ENCODE assay signal across 10 mouse cellular contexts in genomic region chr2:138792711-138793450, GRCm38 (mm10).
DNase-seq lines count a peak whose midpoint lies in the region; ATAC-seq lines count a peak whose summit lies in the region.
"Had no signal": no experiment of that assay in that cellular context is flagged by ENCODE, and none has a peak within 500 bp of the region (broad histone marks: within the 10 kb centered on the region; RNA-seq: fewer than 3 reads in every experiment).

No protein-coding gene starts in this region.

- DNase-seq in right cerebral cortex, adult 2 months (ENCODE audit: low spot score in 2 of 2) = peak; percentile 59 to 67
- DNase-seq in right cerebral cortex, postnatal 14 days = no peak
- peak; percentile 46 to 60 for DNase-seq in cerebellum, postnatal 10 days
- peak; percentile 66 for DNase-seq in layer of hippocampus, adult 9-10 months (ENCODE audit: low spot score)
- DNase-seq in telencephalon, adult 2 months (ENCODE audit: low read depth, low spot score) = peak; percentile 80
- DNase-seq in embryo, embryonic 11 days = no peak
- DNase-seq: heart, postnatal 4 days; kidney, postnatal 25 days had no signal

- H3K9me3 ChIP-seq in midbrain, embryonic 16.5 days (replicated peaks; ENCODE audit: control insufficient read depth, low read length, poor library complexity, severe bottlenecking) = no peaks in the 10 kb centered on the region

- no peak overlapping the region for H3K27ac ChIP-seq in midbrain, embryonic 16.5 days (ENCODE audit: low read length)

- WGBS in midbrain, embryonic 16.5 days = 88% methylated on average over 6 of the region's 6 CpGs

- no peak overlapping the region for H3K4me2 ChIP-seq in midbrain, embryonic 16.5 days (ENCODE audit: low read length)

- H3K27me3 ChIP-seq in midbrain, embryonic 16.5 days (ENCODE audit: control insufficient read depth, insufficient read depth, low read depth, low read length) = no peaks in the 10 kb centered on the region

- no peak for ATAC-seq in midbrain, embryonic 16.5 days
- ATAC-seq: inflammation-experienced regulatory T-cells, adult 6 months had no signal

- H3K9ac ChIP-seq in midbrain, embryonic 16.5 days (ENCODE audit: low read depth, low read length) = no peak overlapping the region

- no peaks in the 10 kb centered on the region for H3K36me3 ChIP-seq in midbrain, embryonic 16.5 days (ENCODE audit: control insufficient read depth, insufficient read depth, low read length)

- H3K4me3 ChIP-seq in midbrain, embryonic 16.5 days (ENCODE audit: low read depth, low read length) = no peak overlapping the region

- no peaks in the 10 kb centered on the region for H3K4me1 ChIP-seq in midbrain, embryonic 16.5 days (ENCODE audit: control insufficient read depth, insufficient read depth, low read length)

Comparison
In these comparisons a context has a peak if more than half of its experiments do, and no peak if none do; other contexts are left out.
1. DNase-seq: peak in right cerebral cortex, adult 2 months (2 of 2), cerebellum, postnatal 10 days (2 of 2), layer of hippocampus, adult 9-10 months (single experiment) and telencephalon, adult 2 months (single experiment); none in right cerebral cortex, postnatal 14 days (single experiment) and embryo, embryonic 11 days (single experiment).